Mouse (Mus musculus) forebrain, embryonic 10.5 days (tissue): Measurements from ENCODE around the gene Gse1. TPM values are rescaled to one million over a fixed set of nuclear protein-coding genes. Genes with fewer than 3 reads are reported as not detected.

ENCODE experiments used
- DNase-seq: peaks from one replicate; pipeline ENCODE4 v3.0.0-alpha.2; 2017; ENCODE audit warnings: low spot score; ENCODE audit errors: extremely low spot score
- H3K27ac ChIP-seq: fragments of 300-500 bp; sonication (generic); 2 replicates; pipeline ENCODE4 v1.5.1; 2016; ENCODE audit warnings: mild to moderate bottlenecking
- H3K27me3 ChIP-seq: fragments of 300-500 bp; sonication (generic); 2 replicates; pipeline ENCODE4 v1.6.1; 2016; ENCODE audit warnings: mild to moderate bottlenecking; ENCODE audit not compliant: poor library complexity, severe bottlenecking
- H3K36me3 ChIP-seq: fragments of 300-500 bp; sonication (generic); replicated peaks from 2 replicates; pipeline ENCODE4 v1.6.1; 2016; ENCODE audit warnings: mild to moderate bottlenecking, moderate library complexity
- H3K4me1 ChIP-seq: fragments of 300-500 bp; sonication (generic); 2 replicates; pipeline ENCODE4 v1.6.1; 2016
- H3K4me3 ChIP-seq: fragments of 300-500 bp; sonication (generic); 2 replicates; pipeline ENCODE4 v1.5.1; 2016; ENCODE audit warnings: mild to moderate bottlenecking, moderate library complexity
- H3K9me3 ChIP-seq: fragments of 300-500 bp; sonication (generic); 2 replicates; pipeline ENCODE4 v1.6.1; 2016; ENCODE audit warnings: mild to moderate bottlenecking, moderate library complexity
- WGBS: fragments of 180-500 bp; shearing (Covaris S2); methylation state at CpG from one replicate; pipeline ENCODE4 v1.1.7; 2016; 5-methylcytosine and 5-hydroxymethylcytosine counted together
- polyA plus RNA-seq: library from polyadenylated mRNA; unstranded; fragments of >200 nt; fragmentation: Nextera tagmentation; extraction: Ambion mirVana; gene quantifications from 2 replicates; pipeline ENCODE4 v1.2.1, GENCODE M21; 2016

Gse1 gene
- polyA plus RNA-seq, 1 experiment from 2014 or later, result 12.0 TPM

DNA sequence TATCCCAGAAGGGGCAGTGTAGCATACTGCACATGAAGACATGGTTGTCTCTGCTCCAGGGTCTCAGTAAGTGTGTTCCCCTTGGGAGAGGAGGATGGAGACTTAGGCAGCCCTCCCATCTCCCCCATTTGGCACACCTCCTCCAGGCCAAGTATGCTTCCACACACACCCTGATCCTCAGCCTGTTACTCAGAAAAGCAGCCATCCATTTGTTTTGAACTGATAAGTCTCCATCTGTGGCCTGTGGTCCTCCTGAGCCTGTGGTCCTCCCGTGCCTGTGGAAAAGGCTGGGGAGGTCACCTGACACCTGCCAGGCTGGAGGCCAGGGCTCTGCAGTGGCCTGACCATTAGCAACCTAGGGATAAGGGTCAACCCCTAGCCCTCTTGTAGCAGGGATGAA is 197.8 kb downstream of the Gse1 start:
- no peak for DNase-seq
- peaks cover 45% of the 10 kb centered on the region for H3K27me3 ChIP-seq
- H3K4me1 ChIP-seq, result peaks cover 92% of the 10 kb centered on the region
- H3K36me3 ChIP-seq, result no peaks in the 10 kb centered on the region
- H3K27ac ChIP-seq, result peak overlapping the region; percentile 92
- H3K9me3 ChIP-seq, result no peaks in the 10 kb centered on the region
- H3K4me3 ChIP-seq, result peak overlapping the region; percentile 33
- 36% methylated on average over 1 of the region's 1 CpGs for WGBS

GRCm38 (mm10) chr8:120426622-120427385 is 198.5 kb downstream of the Gse1 start:
- peak overlapping the region; percentile 16 for H3K4me3 ChIP-seq
- H3K4me1 ChIP-seq, result peaks cover 88% of the 10 kb centered on the region
- no peaks in the 10 kb centered on the region for H3K36me3 ChIP-seq
- H3K27ac ChIP-seq, result peak overlapping the region; percentile 92
- H3K27me3 ChIP-seq, result peaks cover 40% of the 10 kb centered on the region
- 21% methylated on average over 20 of the region's 20 CpGs for WGBS
- DNase-seq, result no peak
- H3K9me3 ChIP-seq, result no peaks in the 10 kb centered on the region

- 80% methylated on average over 5 of the region's 5 CpGs for WGBS
- Histone ChIP-seq H3K36me3 (no peaks in the 10 kb centered on the region), H3K27me3 (peaks cover 41% of the 10 kb centered on the region), H3K27ac (peak overlapping the region; percentile 49), H3K4me1 (peaks cover 84% of the 10 kb centered on the region), H3K9me3 (peaks cover 2% of the 10 kb centered on the region; the same call in 1 of the 2 replicates), H3K4me3 (no peak overlapping the region)
- DNase-seq, result no peak
Observed at GRCm38 (mm10) chr8:120428492-120428891, 200.2 kb downstream of the Gse1 start.

DNA sequence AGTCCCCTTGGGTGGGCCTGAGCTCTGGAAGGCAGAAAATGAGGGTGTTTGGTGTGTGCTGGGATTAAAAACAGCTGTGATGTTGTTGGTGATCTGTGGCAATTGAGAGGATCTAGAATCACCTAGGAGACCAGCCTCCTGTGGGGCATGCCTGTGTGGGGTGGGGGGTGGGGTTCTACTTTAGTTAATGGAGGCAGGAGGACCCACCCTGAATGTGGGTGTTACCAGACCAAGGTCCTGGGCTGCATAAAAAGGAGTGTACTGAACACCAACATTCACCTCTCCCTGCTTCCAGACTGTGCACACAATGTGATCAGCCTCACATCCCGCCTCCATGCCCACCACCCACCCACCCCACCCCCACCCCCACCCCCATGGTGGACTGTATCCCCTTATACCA is 200.9 kb downstream of the Gse1 start:
- no peak overlapping the region for H3K4me3 ChIP-seq
- peaks cover 8% of the 10 kb centered on the region; the same call in 1 of the 2 replicates for H3K9me3 ChIP-seq
- peaks cover 77% of the 10 kb centered on the region for H3K4me1 ChIP-seq
- DNase-seq, result no peak
- no peaks in the 10 kb centered on the region for H3K36me3 ChIP-seq
- H3K27me3 ChIP-seq, result peaks cover 34% of the 10 kb centered on the region
- WGBS, result 94% methylated on average over 1 of the region's 1 CpGs
- peak overlapping the region; percentile 49 for H3K27ac ChIP-seq

DNA sequence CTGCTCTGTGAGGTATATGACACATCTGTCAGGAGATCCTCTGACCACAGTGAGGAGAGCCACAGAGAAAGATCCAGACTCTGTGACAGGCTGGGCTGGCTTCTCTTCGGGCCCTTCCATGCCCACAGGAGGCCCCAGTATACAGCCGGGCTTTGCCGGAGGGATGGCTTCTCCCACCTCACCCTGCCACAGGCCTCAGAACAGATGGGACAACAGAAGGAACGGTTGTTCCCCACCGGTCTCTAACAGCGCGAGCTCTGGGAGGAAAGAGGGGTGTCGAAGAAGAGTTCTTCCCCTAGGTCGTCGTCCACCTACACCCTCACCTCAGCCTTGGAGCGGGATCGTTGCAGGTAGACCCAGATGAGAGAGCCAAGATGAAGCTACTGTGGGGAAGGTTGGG is 202.8 kb downstream of the Gse1 start:
- no peak for DNase-seq
- 89% methylated on average over 12 of the region's 12 CpGs for WGBS
- peaks cover 74% of the 10 kb centered on the region for H3K4me1 ChIP-seq
- no peak overlapping the region for H3K4me3 ChIP-seq
- H3K27ac ChIP-seq, result peak overlapping the region; percentile 51
- H3K27me3 ChIP-seq, result peaks cover 47% of the 10 kb centered on the region
- H3K9me3 ChIP-seq, result peaks cover 8% of the 10 kb centered on the region; the same call in 1 of the 2 replicates
- H3K36me3 ChIP-seq, result no peaks in the 10 kb centered on the region

GRCm38 (mm10) chr8:120432438-120432837 is 204.2 kb downstream of the Gse1 start:
- Histone ChIP-seq H3K36me3 (no peaks in the 10 kb centered on the region), H3K27ac (peak overlapping the region; percentile 60), H3K4me1 (peaks cover 74% of the 10 kb centered on the region), H3K9me3 (peaks cover 8% of the 10 kb centered on the region; the same call in 1 of the 2 replicates), H3K27me3 (peaks cover 58% of the 10 kb centered on the region), H3K4me3 (no peak overlapping the region)
- WGBS, result 83% methylated on average over 7 of the region's 7 CpGs
- DNase-seq, result no peak

DNA sequence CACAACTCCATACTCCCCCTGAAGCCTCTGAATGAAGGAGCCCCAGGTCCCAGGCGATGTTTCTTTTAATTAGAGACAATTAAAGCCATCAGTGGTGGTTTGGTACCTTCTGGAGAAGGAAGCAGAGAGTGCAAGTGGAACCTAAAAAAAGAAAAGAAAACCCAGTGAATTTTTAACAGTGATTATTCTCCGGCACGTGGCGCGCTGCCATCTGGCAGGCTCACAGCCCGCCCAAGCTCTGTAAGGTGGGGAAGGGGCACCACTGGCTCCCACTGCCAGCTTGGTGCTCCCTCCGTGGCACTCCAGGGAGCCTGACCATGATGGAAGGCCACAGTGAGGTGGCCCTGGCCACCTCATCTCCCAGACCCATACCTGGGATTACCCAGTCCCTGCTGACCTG is 204.9 kb downstream of the Gse1 start:
- DNase-seq, result no peak
- Histone ChIP-seq H3K4me1 (peaks cover 74% of the 10 kb centered on the region), H3K27ac (peak overlapping the region; percentile 60), H3K36me3 (no peaks in the 10 kb centered on the region), H3K4me3 (no peak overlapping the region), H3K9me3 (peaks cover 8% of the 10 kb centered on the region; the same call in 1 of the 2 replicates), H3K27me3 (peaks cover 65% of the 10 kb centered on the region)
- WGBS, result 87% methylated on average over 7 of the region's 7 CpGs

DNA sequence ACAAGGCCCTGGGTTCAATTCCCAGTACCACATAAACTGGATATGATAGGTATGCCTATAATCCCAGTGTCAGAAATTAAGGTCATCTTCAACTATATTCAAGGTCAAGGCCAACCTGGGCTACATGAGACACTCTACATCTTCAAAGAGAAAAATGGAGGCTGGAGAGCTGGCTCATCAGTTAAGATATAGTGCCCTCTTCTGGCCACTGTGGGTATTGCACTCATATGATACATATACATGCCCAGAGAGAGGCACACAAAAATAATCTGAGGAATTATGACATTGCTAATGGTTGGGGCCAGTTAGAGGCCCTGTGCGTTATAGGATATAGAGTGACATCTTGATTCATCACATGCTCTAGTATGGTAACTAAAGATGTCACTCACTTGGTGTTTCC is 205.5 kb downstream of the Gse1 start:
- no peak for DNase-seq
- Histone ChIP-seq H3K9me3 (peaks cover 8% of the 10 kb centered on the region; the same call in 1 of the 2 replicates), H3K27ac (no peak overlapping the region), H3K36me3 (no peaks in the 10 kb centered on the region), H3K27me3 (peaks cover 71% of the 10 kb centered on the region), H3K4me1 (peaks cover 74% of the 10 kb centered on the region), H3K4me3 (no peak overlapping the region)
- 95% methylated on average over 1 of the region's 1 CpGs for WGBS

GRCm38 (mm10) chr8:120435781-120436180 is 207.5 kb downstream of the Gse1 start:
- no peak for DNase-seq
- Histone ChIP-seq H3K27me3 (peaks cover 84% of the 10 kb centered on the region), H3K27ac (no peak overlapping the region; the same call in 1 of the 2 replicates), H3K4me3 (no peak overlapping the region), H3K4me1 (peaks cover 82% of the 10 kb centered on the region), H3K9me3 (peaks cover 8% of the 10 kb centered on the region; the same call in 1 of the 2 replicates), H3K36me3 (no peaks in the 10 kb centered on the region)
- WGBS, result 94% methylated on average over 15 of the region's 15 CpGs

DNA sequence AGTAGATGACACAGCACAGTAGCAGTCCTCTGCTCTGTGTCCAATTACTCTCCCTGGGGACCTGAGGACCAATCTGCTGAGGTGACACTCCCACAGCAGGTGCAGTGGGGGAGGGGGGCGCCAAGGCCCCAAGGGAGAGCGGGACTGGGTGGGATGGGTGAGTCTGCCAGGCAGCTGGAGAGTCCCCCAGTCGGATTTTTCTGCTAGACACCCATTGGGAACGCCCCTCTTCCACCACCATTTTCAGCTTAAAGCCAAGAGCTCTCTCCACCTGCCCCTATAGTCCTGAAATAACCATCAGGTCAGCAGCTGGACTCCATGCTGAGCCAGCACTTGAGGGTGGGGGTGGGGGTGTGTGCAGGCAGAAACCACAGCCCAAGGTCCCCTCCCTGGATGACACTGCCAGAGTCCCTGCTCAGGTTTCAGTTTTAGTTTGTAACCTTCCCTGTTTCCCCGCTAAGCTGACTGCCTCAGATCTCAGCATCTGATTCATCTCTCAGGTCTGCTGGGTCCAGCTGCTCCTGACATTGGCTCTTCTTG is 208.3 kb downstream of the Gse1 start:
- Histone ChIP-seq H3K9me3 (peaks cover 8% of the 10 kb centered on the region; the same call in 1 of the 2 replicates), H3K27ac (peak overlapping the region; percentile 72), H3K36me3 (no peaks in the 10 kb centered on the region), H3K27me3 (peaks cover 86% of the 10 kb centered on the region), H3K4me3 (no peak overlapping the region), H3K4me1 (peaks cover 84% of the 10 kb centered on the region)
- DNase-seq, result no peak
- 51% methylated on average over 5 of the region's 5 CpGs for WGBS

DNA sequence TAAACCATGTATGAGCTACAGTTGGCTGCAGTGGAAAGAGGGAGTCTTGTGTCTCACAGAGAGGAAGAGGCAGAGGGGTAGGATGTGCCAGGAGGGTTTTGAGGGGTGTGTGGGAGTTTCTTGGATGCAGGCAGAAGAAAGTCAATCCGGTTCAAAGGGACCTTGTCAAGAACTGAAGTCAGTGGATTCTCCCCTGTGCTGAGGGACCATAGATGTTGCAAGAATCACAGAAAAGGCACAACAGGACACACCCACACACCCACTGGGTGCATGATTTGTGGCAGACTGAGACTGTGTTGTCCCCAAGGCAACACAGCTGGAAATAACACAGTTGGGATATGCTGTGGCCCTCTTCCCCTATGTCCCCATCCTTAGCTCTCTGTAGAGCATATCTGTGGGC is 209.0 kb downstream of the Gse1 start:
- 81% methylated on average over 1 of the region's 1 CpGs for WGBS

DNA sequence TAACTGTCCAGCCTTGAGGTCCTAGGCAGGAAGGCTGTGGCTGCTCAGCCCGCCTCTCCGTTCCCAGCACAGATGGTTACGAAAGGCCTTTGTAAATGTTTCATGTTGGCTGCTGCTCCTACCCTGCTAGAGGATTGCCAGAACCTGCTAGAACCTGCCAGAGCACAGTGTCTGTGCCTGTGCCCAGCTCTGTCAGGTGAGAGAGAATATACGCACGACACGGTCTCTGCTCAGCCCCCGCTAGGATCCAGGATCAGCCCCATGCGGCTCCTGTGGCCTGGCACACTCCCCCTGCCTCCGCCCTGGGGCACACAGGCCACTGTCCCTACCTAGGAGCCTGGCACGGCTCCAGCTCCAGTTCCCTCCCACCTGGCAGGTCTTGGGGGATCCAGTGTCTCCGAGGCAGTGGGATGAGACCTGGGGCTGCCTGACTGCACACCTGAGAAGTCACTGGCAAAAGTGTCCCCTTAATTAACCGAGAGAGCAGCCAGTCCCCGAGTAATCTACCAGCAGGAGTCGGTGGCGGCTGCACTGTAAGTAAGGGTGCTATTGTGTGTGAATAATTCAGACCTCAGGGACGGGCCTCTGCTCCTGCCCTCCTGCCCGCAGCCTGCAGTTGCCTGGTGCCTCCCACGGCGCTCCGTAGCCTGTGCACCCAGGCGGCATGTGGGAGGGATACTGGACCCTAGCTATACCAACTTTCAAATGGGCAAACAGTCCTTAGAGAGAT is 209.6 kb downstream of the Gse1 start:
- Histone ChIP-seq H3K9me3 (peaks cover 8% of the 10 kb centered on the region; the same call in 1 of the 2 replicates), H3K27ac (peak overlapping the region; percentile 72), H3K36me3 (no peaks in the 10 kb centered on the region), H3K27me3 (peaks cover 92% of the 10 kb centered on the region), H3K4me3 (no peak overlapping the region), H3K4me1 (peaks cover 87% of the 10 kb centered on the region)
- no peak for DNase-seq
- WGBS, result 56% methylated on average over 21 of the region's 21 CpGs

More for the DNA sequence above, 209.0 kb downstream of the Gse1 start:
- peak overlapping the region; percentile 72 for H3K27ac ChIP-seq
- H3K27me3 ChIP-seq, result peaks cover 92% of the 10 kb centered on the region
- no peaks in the 10 kb centered on the region for H3K36me3 ChIP-seq
- no peak for DNase-seq
- H3K4me1 ChIP-seq, result peaks cover 89% of the 10 kb centered on the region
- no peak overlapping the region for H3K4me3 ChIP-seq
- peaks cover 8% of the 10 kb centered on the region; the same call in 1 of the 2 replicates for H3K9me3 ChIP-seq
